Mouse (Mus musculus) common myeloid progenitor, adult 5-6 weeks (primary cell): ENCODE results near the gene Zfp385c. TPM values are rescaled to one million over a fixed set of nuclear protein-coding genes. Genes with fewer than 3 reads are reported as not detected.
"Not testable (repeated sequence)": the region's sequence is repeated elsewhere in the genome, so short reads cannot be mapped to it uniquely, and the experiment has no call there.

Experiments
- ATAC-seq: replicated peaks from 2 replicates; pipeline ENCODE4 v1.8.0; 2016; ENCODE audit warnings: low read depth, mild to moderate bottlenecking, moderate TSS enrichment, inconsistent platforms; ENCODE audit not compliant: poor library complexity, severe bottlenecking
- total RNA-seq: library from RNA; stranded (forward); fragments of 200-1000, 187-1606 nt; gene quantifications from 2 replicates; pipeline ENCODE4 v1.2.3, GENCODE M21; 2017

Gene Zfp385c
- total RNA-seq, 1 experiment from 2014 or later, result not detected

GRCm38 (mm10) chr11:100640159-100640906 lies 51.9 kb downstream of the Zfp385c start:
- ATAC-seq, result peak; percentile 82

- ATAC-seq, result no peak
Measured at GRCm38 (mm10) chr11:100634530-100634929, 57.7 kb downstream of the Zfp385c start.

- ATAC-seq, result no peak
Measured at GRCm38 (mm10) chr11:100628862-100629352, 63.3 kb downstream of the Zfp385c start.

GRCm38 (mm10) chr11:100628056-100628455 lies 64.2 kb downstream of the Zfp385c start:
- peak; percentile 11; the same call in 1 of the 2 replicates for ATAC-seq

- peak; percentile 61 for ATAC-seq
Measured at GRCm38 (mm10) chr11:100626701-100627195, 65.5 kb downstream of the Zfp385c start.

- ATAC-seq, result no peak
Measured at GRCm38 (mm10) chr11:100625754-100626700, 66.2 kb downstream of the Zfp385c start.

GRCm38 (mm10) chr11:100623867-100624266 lies 68.4 kb downstream of the Zfp385c start:
- ATAC-seq, result no peak

- peak; percentile 66 for ATAC-seq
Measured at GRCm38 (mm10) chr11:100622714-100623113, 69.5 kb downstream of the Zfp385c start.

- ATAC-seq, result no peak
Measured at GRCm38 (mm10) chr11:100619982-100620381, 72.3 kb downstream of the Zfp385c start, which contains the start of gene Dnajc7. Dnajc7 (minus strand) TSS chr11:100620168.

GRCm38 (mm10) chr11:100619485-100619975 lies 72.7 kb downstream of the Zfp385c start:
- ATAC-seq, result peak; percentile 84

GRCm38 (mm10) chr11:100618761-100619484 lies 73.3 kb downstream of the Zfp385c start, which contains the start of gene Nkiras2:
Nkiras2 (plus strand) TSS chr11:100619244.
- peak; percentile 58 for ATAC-seq

GRCm38 (mm10) chr11:100617480-100617879 lies 74.8 kb downstream of the Zfp385c start:
- no peak for ATAC-seq

GRCm38 (mm10) chr11:100616836-100617235 lies 75.4 kb downstream of the Zfp385c start:
- not testable (repeated sequence) for ATAC-seq

GRCm38 (mm10) chr11:100616332-100616731 lies 75.9 kb downstream of the Zfp385c start:
- no peak for ATAC-seq

- no peak for ATAC-seq
Measured at GRCm38 (mm10) chr11:100613241-100613640, 79.0 kb downstream of the Zfp385c start.

GRCm38 (mm10) chr11:100611627-100612026 lies 80.6 kb downstream of the Zfp385c start:
- 0 out of 2 replicates have a peak, but pooled peaks have one; percentile 32 for ATAC-seq

GRCm38 (mm10) chr11:100609997-100610680 lies 82.1 kb downstream of the Zfp385c start:
- ATAC-seq, result no peak

GRCm38 (mm10) chr11:100609355-100609996 lies 82.8 kb downstream of the Zfp385c start:
- ATAC-seq, result no peak
